Mouse (Mus musculus): ENCODE data around the gene Yy1. TPM values are rescaled to one million over a fixed set of nuclear protein-coding genes. Genes with fewer than 3 reads are reported as not detected.

Yy1 gene
- total and polyA plus RNA-seq, 3 experiments, result 59.3 to 169 (median 60.8) TPM

DNA sequence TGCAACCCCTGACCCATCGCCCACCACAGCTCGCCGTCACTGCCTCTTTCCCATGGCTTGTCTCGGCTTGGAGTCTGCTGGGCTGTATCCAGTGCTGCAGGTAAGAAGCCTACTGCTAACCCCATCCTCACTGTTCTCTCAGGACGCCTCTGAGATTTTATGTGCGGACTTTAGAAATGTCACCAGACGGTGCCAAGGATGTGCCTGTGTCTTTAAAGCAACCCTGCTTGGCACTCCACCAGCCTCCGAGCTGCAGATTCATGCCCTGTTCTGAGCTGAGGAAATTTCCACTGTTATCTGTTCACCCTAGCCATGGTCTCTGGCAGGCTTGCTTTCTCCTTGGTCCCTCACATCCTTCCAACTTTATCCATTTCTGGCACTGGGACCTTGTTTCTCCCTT, 40.1 kb downstream of the Yy1 start:
- H3K4me1 ChIP-seq (ENCODE audit: insufficient read depth, low read depth, low read length), result peaks cover 30% of the 10 kb centered on the region
- no peak overlapping the region for H3K4me3 ChIP-seq (ENCODE audit: low read depth, low read length)
- H3K27me3 ChIP-seq (ENCODE audit: insufficient read depth, low read length), result no peaks in the 10 kb centered on the region
- ATAC-seq (ENCODE audit: extremely low read depth, insufficient number of reproducible peaks, low FRiP score, poor library complexity, severe bottlenecking), result no peak
- peaks cover 87% of the 10 kb centered on the region for H3K36me3 ChIP-seq (replicated peaks)
- no peaks in the 10 kb centered on the region; the same call in 1 of the 2 replicates for H3K9me3 ChIP-seq (replicated peaks)
- DNase-seq (ENCODE audit: low spot score), result no peak
- no peak for TF ChIP-seq CTCF (IDR thresholded peaks at IDR 0.05; ENCODE audit: low read depth, low read length)
- TF ChIP-seq GATA1 (IDR thresholded peaks at IDR 0.05; ENCODE audit: borderline replicate concordance, low read length), result no peak
- TF ChIP-seq GATA2 (IDR thresholded peaks at IDR 0.05; ENCODE audit: borderline replicate concordance, low read depth, low read length), result no peak
- no peak for TF ChIP-seq TAL1 (conservative IDR thresholded peaks at IDR 0.05; ENCODE audit: low read depth, low read length)
- TF ChIP-seq POLR2AphosphoS5 (IDR thresholded peaks at IDR 0.05; ENCODE audit: insufficient replicate concordance, low read depth, low read length), result no peak

DNA sequence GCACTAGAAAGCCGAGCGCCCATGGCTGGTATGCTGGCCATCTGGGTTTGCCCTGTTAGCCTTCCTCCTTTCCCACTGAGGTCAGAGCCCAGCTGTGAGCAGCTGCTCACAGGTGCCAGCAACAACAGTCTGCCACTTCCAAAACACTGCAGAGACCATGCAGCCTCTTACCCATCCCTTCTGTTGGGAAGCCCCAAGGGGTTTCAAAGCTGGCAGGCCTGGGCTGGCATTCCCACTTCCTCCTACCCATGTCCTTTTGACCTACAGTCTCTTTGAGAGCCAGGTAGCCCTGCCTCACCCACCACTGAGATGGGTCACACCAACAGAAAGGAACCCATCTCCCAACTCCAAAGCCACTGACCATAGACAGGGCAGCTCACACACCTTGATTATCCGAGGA, 40.6 kb downstream of the Yy1 start:
- DNase-seq (ENCODE audit: low spot score), result no peak
- Histone ChIP-seq H3K9me3 (replicated peaks) (no peaks in the 10 kb centered on the region; the same call in 1 of the 2 replicates), H3K4me3 (ENCODE audit: low read depth, low read length) (no peak overlapping the region), H3K36me3 (replicated peaks) (peaks cover 87% of the 10 kb centered on the region), H3K4me1 (ENCODE audit: insufficient read depth, low read depth, low read length) (peaks cover 30% of the 10 kb centered on the region), H3K27me3 (ENCODE audit: insufficient read depth, low read length) (no peaks in the 10 kb centered on the region)
- no peak for ATAC-seq (ENCODE audit: extremely low read depth, insufficient number of reproducible peaks, low FRiP score, poor library complexity, severe bottlenecking)
- TF ChIP-seq GATA1 (IDR thresholded peaks at IDR 0.05; ENCODE audit: borderline replicate concordance, low read length) (no peak), CTCF (IDR thresholded peaks at IDR 0.05; ENCODE audit: low read depth, low read length) (no peak), GATA2 (IDR thresholded peaks at IDR 0.05; ENCODE audit: borderline replicate concordance, low read depth, low read length) (no peak), TAL1 (conservative IDR thresholded peaks at IDR 0.05; ENCODE audit: low read depth, low read length) (no peak), POLR2AphosphoS5 (IDR thresholded peaks at IDR 0.05; ENCODE audit: insufficient replicate concordance, low read depth, low read length) (no peak)

DNA sequence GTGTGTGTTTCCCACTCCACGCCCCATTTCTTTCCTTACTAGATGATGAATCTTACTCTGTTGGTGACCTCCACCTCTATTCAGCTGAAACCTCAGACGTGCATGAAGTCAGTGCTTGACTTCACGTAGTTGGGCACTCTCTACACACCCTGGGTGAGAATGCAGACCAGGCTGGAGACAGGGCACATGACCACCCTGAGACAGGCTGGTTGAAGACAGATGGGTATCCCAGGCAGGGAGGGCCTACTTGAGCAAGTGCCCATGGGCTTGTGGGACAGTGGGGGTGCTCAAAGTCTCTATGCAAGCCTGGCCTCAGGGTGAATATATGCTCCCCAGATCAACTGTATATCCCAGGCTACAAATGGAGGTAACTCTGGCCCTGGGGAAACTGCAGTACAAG, 41.6 kb downstream of the Yy1 start:
- no peaks in the 10 kb centered on the region for H3K27me3 ChIP-seq (ENCODE audit: insufficient read depth, low read length)
- H3K4me1 ChIP-seq (ENCODE audit: insufficient read depth, low read depth, low read length), result peaks cover 30% of the 10 kb centered on the region
- no peak overlapping the region for H3K4me3 ChIP-seq (ENCODE audit: low read depth, low read length)
- DNase-seq (ENCODE audit: low spot score) (no peak), ATAC-seq (ENCODE audit: extremely low read depth, insufficient number of reproducible peaks, low FRiP score, poor library complexity, severe bottlenecking) (no peak)
- no peak for TF ChIP-seq GATA2 (IDR thresholded peaks at IDR 0.05; ENCODE audit: borderline replicate concordance, low read depth, low read length)
- TF ChIP-seq GATA1 (IDR thresholded peaks at IDR 0.05; ENCODE audit: borderline replicate concordance, low read length), result no peak
- TF ChIP-seq CTCF (IDR thresholded peaks at IDR 0.05; ENCODE audit: low read depth, low read length), result no peak
- no peak for TF ChIP-seq POLR2AphosphoS5 (IDR thresholded peaks at IDR 0.05; ENCODE audit: insufficient replicate concordance, low read depth, low read length)
- no peak for TF ChIP-seq TAL1 (conservative IDR thresholded peaks at IDR 0.05; ENCODE audit: low read depth, low read length)
- no peaks in the 10 kb centered on the region; the same call in 1 of the 2 replicates for H3K9me3 ChIP-seq (replicated peaks)
- peaks cover 81% of the 10 kb centered on the region for H3K36me3 ChIP-seq (replicated peaks)

DNA sequence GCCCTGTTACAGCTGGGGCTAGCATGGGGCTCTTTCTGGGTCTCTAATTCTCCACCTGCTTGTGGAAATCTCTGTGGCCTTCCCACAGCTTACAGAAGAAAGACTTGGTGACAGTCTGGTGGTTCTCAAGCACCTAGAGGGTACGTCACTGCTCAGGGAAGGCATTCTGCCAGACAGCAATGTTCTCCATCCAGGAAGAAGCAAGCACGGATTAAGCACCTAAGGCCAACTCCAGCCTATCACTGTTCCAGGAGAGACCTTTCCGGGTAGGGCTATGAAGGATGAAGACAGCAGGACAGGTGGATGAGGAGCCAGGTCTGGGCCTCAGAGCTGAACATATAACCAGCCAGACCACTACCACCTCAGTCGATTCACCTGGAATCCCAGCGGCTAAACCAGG, 42.0 kb downstream of the Yy1 start:
- no peak for TF ChIP-seq GATA1 (IDR thresholded peaks at IDR 0.05; ENCODE audit: borderline replicate concordance, low read length)
- no peak for TF ChIP-seq GATA2 (IDR thresholded peaks at IDR 0.05; ENCODE audit: borderline replicate concordance, low read depth, low read length)
- no peak for TF ChIP-seq CTCF (IDR thresholded peaks at IDR 0.05; ENCODE audit: low read depth, low read length)
- TF ChIP-seq POLR2AphosphoS5 (IDR thresholded peaks at IDR 0.05; ENCODE audit: insufficient replicate concordance, low read depth, low read length), result no peak
- TF ChIP-seq TAL1 (conservative IDR thresholded peaks at IDR 0.05; ENCODE audit: low read depth, low read length), result no peak
- H3K9me3 ChIP-seq (replicated peaks), result no peaks in the 10 kb centered on the region; the same call in 1 of the 2 replicates
- peaks cover 30% of the 10 kb centered on the region for H3K4me1 ChIP-seq (ENCODE audit: insufficient read depth, low read depth, low read length)
- DNase-seq (ENCODE audit: low spot score) (no peak), ATAC-seq (ENCODE audit: extremely low read depth, insufficient number of reproducible peaks, low FRiP score, poor library complexity, severe bottlenecking) (no peak)
- no peaks in the 10 kb centered on the region for H3K27me3 ChIP-seq (ENCODE audit: insufficient read depth, low read length)
- H3K36me3 ChIP-seq (replicated peaks), result peaks cover 78% of the 10 kb centered on the region
- H3K4me3 ChIP-seq (ENCODE audit: low read depth, low read length), result no peak overlapping the region; the same call in 1 of the 2 replicates

DNA sequence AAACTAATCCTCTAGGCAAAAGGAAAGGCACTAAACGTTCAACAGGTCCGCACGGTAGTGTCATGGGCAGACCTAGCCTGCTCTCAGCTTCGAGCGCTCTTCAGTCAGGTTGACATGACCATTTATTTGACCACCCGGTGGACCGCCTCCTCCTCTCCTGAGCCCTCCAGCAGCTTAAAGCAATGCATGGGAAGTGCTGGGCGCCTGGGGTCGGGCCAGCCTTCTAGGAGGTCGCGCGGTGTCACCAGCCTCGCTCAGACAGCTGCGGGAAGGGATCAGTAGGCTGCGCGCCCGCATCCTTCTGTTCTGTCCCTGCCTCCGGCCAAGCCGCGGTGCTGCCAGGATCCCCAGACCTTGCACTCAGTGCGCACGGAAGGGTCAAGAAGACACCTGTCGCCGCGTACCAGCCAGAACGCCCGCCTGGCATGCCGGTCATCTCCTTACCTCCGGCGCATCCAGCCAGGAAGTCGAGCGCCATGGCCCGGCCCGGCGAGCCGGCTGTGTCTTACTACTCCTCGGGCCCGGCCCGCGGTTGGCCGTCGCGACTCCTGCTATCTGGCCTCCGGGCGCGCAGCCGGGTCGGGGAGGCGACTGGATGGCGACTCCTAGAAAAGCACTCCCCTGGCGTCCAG, 42.6 kb downstream of the Yy1 start:
- Histone ChIP-seq H3K4me1 (ENCODE audit: insufficient read depth, low read depth, low read length) (peaks cover 30% of the 10 kb centered on the region), H3K27me3 (ENCODE audit: insufficient read depth, low read length) (no peaks in the 10 kb centered on the region), H3K36me3 (replicated peaks) (peaks cover 74% of the 10 kb centered on the region), H3K4me3 (ENCODE audit: low read depth, low read length) (peak overlapping the region; percentile 73), H3K9me3 (replicated peaks) (no peaks in the 10 kb centered on the region; the same call in 1 of the 2 replicates)
- TF ChIP-seq POLR2AphosphoS5 (IDR thresholded peaks at IDR 0.05; ENCODE audit: insufficient replicate concordance, low read depth, low read length) (no peak), GATA1 (IDR thresholded peaks at IDR 0.05; ENCODE audit: borderline replicate concordance, low read length) (no peak), GATA2 (IDR thresholded peaks at IDR 0.05; ENCODE audit: borderline replicate concordance, low read depth, low read length) (no peak), CTCF (IDR thresholded peaks at IDR 0.05; ENCODE audit: low read depth, low read length) (no peak)
- DNase-seq (ENCODE audit: low spot score) (no peak), ATAC-seq (ENCODE audit: extremely low read depth, insufficient number of reproducible peaks, low FRiP score, poor library complexity, severe bottlenecking) (no peak)

DNA sequence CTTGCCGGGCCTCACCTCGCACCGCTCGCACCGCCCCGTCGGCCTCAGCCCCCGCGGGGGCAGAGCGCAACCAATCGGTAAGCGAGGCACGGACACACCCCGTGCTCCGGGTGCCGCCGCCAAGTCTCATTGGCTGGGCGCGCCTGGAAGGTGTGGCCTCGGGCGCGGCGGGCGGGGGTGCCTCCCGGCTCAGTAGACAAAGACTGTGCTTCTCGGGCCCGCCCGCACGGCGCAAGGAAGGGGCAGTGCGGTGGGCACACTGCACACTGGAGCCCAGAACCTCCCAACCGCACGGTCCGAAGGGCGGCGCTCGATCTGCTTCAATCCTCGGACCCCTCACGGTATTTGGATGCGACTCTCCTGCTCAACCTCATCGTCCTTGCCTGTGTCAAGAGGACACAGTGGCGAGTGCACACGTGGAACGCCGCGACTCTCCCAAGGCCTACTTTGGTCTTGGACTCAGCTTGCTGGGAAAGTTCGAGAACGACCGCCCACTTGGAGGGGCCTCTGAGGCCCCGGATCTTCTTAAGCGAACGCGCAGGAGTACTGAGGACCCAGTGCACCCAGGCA, 43.2 kb downstream of the Yy1 start, which contains the start of the genes Slc25a29 and Slc25a47:
TSS of gene Slc25a29 (minus strand) at position 44 of the 570 bp plus-strand sequence.
TSS of gene Slc25a47 (plus strand) at position 207 of the 570 bp plus-strand sequence.
- Histone ChIP-seq H3K4me3 (ENCODE audit: low read depth, low read length) (peak within 1 kb of the TSS; percentile 73), H3K9me3 (replicated peaks) (no peaks in the 10 kb centered on the region; the same call in 1 of the 2 replicates), H3K36me3 (replicated peaks) (peaks cover 72% of the 10 kb centered on the region), H3K27me3 (ENCODE audit: insufficient read depth, low read length) (no peaks in the 10 kb centered on the region), H3K4me1 (ENCODE audit: insufficient read depth, low read depth, low read length) (peaks cover 30% of the 10 kb centered on the region)
- DNase-seq (ENCODE audit: low spot score), result peak; percentile 100
- TF ChIP-seq GATA1 (IDR thresholded peaks at IDR 0.05; ENCODE audit: borderline replicate concordance, low read length) (no peak), CTCF (IDR thresholded peaks at IDR 0.05; ENCODE audit: low read depth, low read length) (no peak), GATA2 (IDR thresholded peaks at IDR 0.05; ENCODE audit: borderline replicate concordance, low read depth, low read length) (no peak), POLR2AphosphoS5 (IDR thresholded peaks at IDR 0.05; ENCODE audit: insufficient replicate concordance, low read depth, low read length) (no peak), TAL1 (conservative IDR thresholded peaks at IDR 0.05; ENCODE audit: low read depth, low read length) (no peak)
- peak; percentile 94 for ATAC-seq (ENCODE audit: extremely low read depth, insufficient number of reproducible peaks, low FRiP score, poor library complexity, severe bottlenecking)

Data from G1E (cell line).